Mouse (Mus musculus) ES-E14 (cell line): ENCODE results near the gene Lrba.

Experiments used
- CHD2 ChIP-seq: IDR thresholded peaks from 2 replicates; pipeline ENCODE4 v1.6.1; 2014; ENCODE audit warnings: mild to moderate bottlenecking, low read depth, low read length, inconsistent platforms
- HCFC1 ChIP-seq: IDR thresholded peaks from 2 replicates; pipeline ENCODE4 v1.6.1; 2012; ENCODE audit warnings: low read length, inconsistent platforms, borderline replicate concordance; ENCODE audit not compliant: insufficient read depth
- MAFK ChIP-seq: IDR thresholded peaks from 2 replicates; pipeline ENCODE4 v1.6.1; 2014; ENCODE audit warnings: mild to moderate bottlenecking, low read depth, low read length, inconsistent platforms; ENCODE audit not compliant: insufficient read depth
- ZC3H11A ChIP-seq: IDR thresholded peaks from 2 replicates; pipeline ENCODE4 v1.6.1; 2012; ENCODE audit warnings: low read depth, mild to moderate bottlenecking, inconsistent platforms, low read length, borderline replicate concordance
- ZNF384 ChIP-seq: IDR thresholded peaks from 2 replicates; pipeline ENCODE4 v1.6.1; 2012; ENCODE audit warnings: low read depth, low read length, inconsistent platforms

- no peak for TF ChIP-seq CHD2
- no peak for TF ChIP-seq HCFC1
- no peak for TF ChIP-seq ZNF384
- TF ChIP-seq MAFK, result no peak
- no peak for TF ChIP-seq ZC3H11A
These were observed 474.5 kb downstream of the Lrba start for GRCm38 (mm10) chr3:86698947-86699346.
